Mouse (Mus musculus): ENCODE measurements at regions not wholly inside any gene's neighbourhood (a gene's known extent, or its start where the extent isn't known, plus 50 kb on each side); places are given as distances from the start of the nearest gene placed in this dataset.
A peak's percentile ranks its signal among the peaks of the same experiment; 100 is the strongest.
"Not testable (repeated sequence)": the region's sequence is repeated elsewhere in the genome, so short reads cannot be mapped to it uniquely, and the experiment has no call there.

- not testable (repeated sequence) for H3K27me3 ChIP-seq (ENCODE audit: insufficient read depth, low read length); H3K27ac ChIP-seq (ENCODE audit: low read length); ATAC-seq (ENCODE audit: low FRiP score, low TSS enrichment); H3K4me2 ChIP-seq (replicated peaks; ENCODE audit: low read depth, low read length); H3K4me1 ChIP-seq (ENCODE audit: insufficient read depth, low read length); H3K9ac ChIP-seq (replicated peaks; ENCODE audit: low read length); H3K4me3 ChIP-seq (ENCODE audit: low read length); H3K9me3 ChIP-seq (ENCODE audit: low read length); H3K36me3 ChIP-seq (ENCODE audit: insufficient read depth, low read length)
- 87% methylated on average over 2 of the region's 2 CpGs for WGBS
Observed at GRCm38 (mm10) chrX:121114766-121115165, 801.9 kb upstream of the H2afb3 start.

- ATAC-seq (ENCODE audit: low FRiP score, low TSS enrichment): peak; percentile 59; the same call in 1 of the 2 replicates
- Histone ChIP-seq H3K4me2 (replicated peaks; ENCODE audit: low read depth, low read length) (no peak overlapping the region), H3K9ac (replicated peaks; ENCODE audit: low read length) (no peak overlapping the region), H3K27me3 (ENCODE audit: insufficient read depth, low read length) (no peaks in the 10 kb centered on the region), H3K36me3 (ENCODE audit: insufficient read depth, low read length) (no peaks in the 10 kb centered on the region), H3K4me1 (ENCODE audit: insufficient read depth, low read length) (no peaks in the 10 kb centered on the region), H3K4me3 (ENCODE audit: low read length) (no peak overlapping the region), H3K9me3 (ENCODE audit: low read length) (no peaks in the 10 kb centered on the region), H3K27ac (ENCODE audit: low read length) (no peak overlapping the region)
- 61% methylated on average over 1 of the region's 1 CpGs for WGBS
Observed at GRCm38 (mm10) chrX:121079940-121080339, 767.0 kb upstream of the H2afb3 start.
